Mouse (Mus musculus) WW6 (cell line): Measurements from ENCODE around the gene Asic2.
A peak's percentile ranks its signal among the peaks of the same experiment; 100 is the strongest.
"Not testable (repeated sequence)": the region's sequence is repeated elsewhere in the genome, so short reads cannot be mapped to it uniquely, and the experiment has no call there.

Experiments used
- DNase-seq: peaks from one replicate; pipeline ENCODE4 v3.0.0-alpha.2; 2013; ENCODE audit warnings: low read depth, low spot score

Gene Asic2

GRCm38 (mm10) chr11:81331977-81332376 lies 636.3 kb downstream of the Asic2 start:
- no peak for DNase-seq

- DNase-seq = peak; percentile 11
Measured at GRCm38 (mm10) chr11:81330982-81331381, 637.3 kb downstream of the Asic2 start.

- DNase-seq = no peak
Measured at GRCm38 (mm10) chr11:81328088-81328487, 640.2 kb downstream of the Asic2 start.

- no peak for DNase-seq
Measured at GRCm38 (mm10) chr11:81323146-81323545, 645.1 kb downstream of the Asic2 start.

- DNase-seq = no peak
Measured at GRCm38 (mm10) chr11:81322466-81322865, 645.8 kb downstream of the Asic2 start.

- no peak for DNase-seq
Measured at GRCm38 (mm10) chr11:81290041-81290440, 678.2 kb downstream of the Asic2 start.

GRCm38 (mm10) chr11:81283185-81283584 lies 685.1 kb downstream of the Asic2 start:
- DNase-seq = no peak

GRCm38 (mm10) chr11:81280070-81280469 lies 688.2 kb downstream of the Asic2 start:
- DNase-seq = no peak

GRCm38 (mm10) chr11:81277406-81277805 lies 690.9 kb downstream of the Asic2 start:
- no peak for DNase-seq

- no peak for DNase-seq
Measured at GRCm38 (mm10) chr11:81272677-81273418, 695.4 kb downstream of the Asic2 start.

GRCm38 (mm10) chr11:81271422-81271821 lies 696.8 kb downstream of the Asic2 start:
- no peak for DNase-seq

- DNase-seq = no peak
Measured at GRCm38 (mm10) chr11:81270518-81270917, 697.7 kb downstream of the Asic2 start.

- no peak for DNase-seq
Measured at GRCm38 (mm10) chr11:81263757-81264156, 704.5 kb downstream of the Asic2 start.

- no peak for DNase-seq
Measured at GRCm38 (mm10) chr11:81263193-81263592, 705.1 kb downstream of the Asic2 start.

GRCm38 (mm10) chr11:81261259-81261658 lies 707.0 kb downstream of the Asic2 start:
- no peak for DNase-seq

- not testable (repeated sequence) for DNase-seq
Measured at GRCm38 (mm10) chr11:81241183-81241582, 727.1 kb downstream of the Asic2 start.

- DNase-seq = peak; percentile 24
Measured at GRCm38 (mm10) chr11:81239966-81240681, 728.1 kb downstream of the Asic2 start.

- no peak for DNase-seq
Measured at GRCm38 (mm10) chr11:81239091-81239490, 729.2 kb downstream of the Asic2 start.

GRCm38 (mm10) chr11:81236070-81236469 lies 732.2 kb downstream of the Asic2 start:
- no peak for DNase-seq

GRCm38 (mm10) chr11:81223361-81223760 lies 744.9 kb downstream of the Asic2 start:
- no peak for DNase-seq

GRCm38 (mm10) chr11:81220786-81221185 lies 747.5 kb downstream of the Asic2 start:
- DNase-seq = no peak

- no peak for DNase-seq
Measured at GRCm38 (mm10) chr11:81205471-81205870, 762.8 kb downstream of the Asic2 start.

- no peak for DNase-seq
Measured at GRCm38 (mm10) chr11:81202578-81202977, 765.7 kb downstream of the Asic2 start.
